Mouse (Mus musculus): ENCODE results near the gene Il23a. TPM values are rescaled to one million over a fixed set of nuclear protein-coding genes. Genes with fewer than 3 reads are reported as not detected.
A peak's percentile ranks its signal among the peaks of the same experiment; 100 is the strongest.

The Il23a gene
- polyA plus RNA-seq, 2 experiments, result 0.28 to 0.31 TPM

- TF ChIP-seq POLR2A (IDR thresholded peaks at IDR 0.05; ENCODE audit: borderline replicate concordance, extremely low read depth, insufficient read depth, insufficient read length), result peak; percentile 78; the same call in 1 of the 2 replicates
- Histone ChIP-seq H3K9me3 (ENCODE audit: control insufficient read depth, low read length) (no peaks in the 10 kb centered on the region), H3K36me3 (ENCODE audit: control insufficient read depth, insufficient read depth, low read length) (peaks cover 59% of the 10 kb centered on the region), H3K4me3 (replicated peaks; ENCODE audit: low read length) (peak within 1 kb of the TSS; percentile 65), H3K4me2 (replicated peaks; ENCODE audit: low read depth, low read length, severe bottlenecking) (peak within 1 kb of the TSS; percentile 85), H3K9ac (ENCODE audit: low read depth, low read length, severe bottlenecking) (peak within 1 kb of the TSS; percentile 89), H3K27ac (replicated peaks; ENCODE audit: low read depth, low read length) (peak within 1 kb of the TSS; percentile 92), H3K27me3 (ENCODE audit: control insufficient read depth, insufficient read depth, low read length) (no peaks in the 10 kb centered on the region), H3K4me1 (ENCODE audit: control insufficient read depth, insufficient read depth, low read length) (peaks cover 12% of the 10 kb centered on the region)
- DNase-seq (ENCODE audit: low spot score) (peak; percentile 95), ATAC-seq (ENCODE audit: low FRiP score, low read depth) (peak; percentile 94)
- under 1% methylated on average over 40 of the region's 40 CpGs for WGBS
Measured at GRCm38 (mm10) chr10:128322141-128323108, 23.9 kb upstream of the Il23a start, which contains the start of gene Cnpy2. Cnpy2 (plus strand) TSS chr10:128322459.

- Histone ChIP-seq H3K36me3 (ENCODE audit: control insufficient read depth, insufficient read depth, low read length) (peaks cover 59% of the 10 kb centered on the region), H3K4me1 (ENCODE audit: control insufficient read depth, insufficient read depth, low read length) (peaks cover 12% of the 10 kb centered on the region)
- no peak for DNase-seq (ENCODE audit: low spot score)
Measured at GRCm38 (mm10) chr10:128321641-128322040, 23.1 kb upstream of the Il23a start.

GRCm38 (mm10) chr10:128315578-128315977 is 17.0 kb upstream of the Il23a start:
- no peak overlapping the region for H3K4me3 ChIP-seq (replicated peaks; ENCODE audit: low read length)
- no peak for TF ChIP-seq POLR2A (IDR thresholded peaks at IDR 0.05; ENCODE audit: borderline replicate concordance, extremely low read depth, insufficient read depth, insufficient read length)

More at GRCm38 (mm10) chr10:128321641-128322040, 23.1 kb upstream of the Il23a start:
- Histone ChIP-seq H3K9me3 (ENCODE audit: control insufficient read depth, low read length) (no peaks in the 10 kb centered on the region), H3K4me2 (replicated peaks; ENCODE audit: low read depth, low read length, severe bottlenecking) (peak overlapping the region; percentile 85), H3K27ac (replicated peaks; ENCODE audit: low read depth, low read length) (peak overlapping the region; percentile 92), H3K4me3 (replicated peaks; ENCODE audit: low read length) (peak overlapping the region; percentile 65), H3K27me3 (ENCODE audit: control insufficient read depth, insufficient read depth, low read length) (no peaks in the 10 kb centered on the region), H3K9ac (ENCODE audit: low read depth, low read length, severe bottlenecking) (peak overlapping the region; percentile 89)
- WGBS, result 55% methylated on average over 12 of the region's 12 CpGs
- no peak for ATAC-seq (ENCODE audit: low FRiP score, low read depth)
- TF ChIP-seq POLR2A (IDR thresholded peaks at IDR 0.05; ENCODE audit: borderline replicate concordance, extremely low read depth, insufficient read depth, insufficient read length), result no peak

DNA sequence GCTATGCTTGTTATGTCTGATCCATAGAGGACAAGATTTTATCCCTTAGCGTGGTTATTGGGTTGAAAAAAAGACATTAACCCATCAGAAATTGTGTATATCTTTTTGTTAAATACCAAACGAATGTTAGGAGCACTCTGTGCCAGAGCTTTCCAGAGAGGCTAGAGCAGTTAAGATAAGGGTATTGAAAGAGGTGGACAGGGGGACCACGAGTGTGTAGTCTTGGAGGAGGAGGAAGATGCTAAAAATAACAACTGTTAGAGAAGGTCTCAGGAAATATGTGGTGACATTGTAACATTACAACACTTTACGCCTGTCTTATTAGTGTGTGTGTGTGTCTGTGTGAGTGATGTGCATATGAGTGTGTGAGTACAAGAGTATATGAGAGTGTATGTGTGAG is 12.3 kb upstream of the Il23a start:
- no peak overlapping the region for H3K9ac ChIP-seq (ENCODE audit: low read depth, low read length, severe bottlenecking)
- ATAC-seq (ENCODE audit: low FRiP score, low read depth) (no peak), DNase-seq (ENCODE audit: low spot score) (no peak)
- peaks cover 64% of the 10 kb centered on the region for H3K36me3 ChIP-seq (ENCODE audit: control insufficient read depth, insufficient read depth, low read length)
- 82% methylated on average over 4 of the region's 4 CpGs for WGBS
- no peak overlapping the region for H3K4me2 ChIP-seq (replicated peaks; ENCODE audit: low read depth, low read length, severe bottlenecking)
- TF ChIP-seq POLR2A (IDR thresholded peaks at IDR 0.05; ENCODE audit: borderline replicate concordance, extremely low read depth, insufficient read depth, insufficient read length), result no peak
- H3K27ac ChIP-seq (replicated peaks; ENCODE audit: low read depth, low read length), result no peak overlapping the region
- H3K27me3 ChIP-seq (ENCODE audit: control insufficient read depth, insufficient read depth, low read length), result no peaks in the 10 kb centered on the region
- H3K9me3 ChIP-seq (ENCODE audit: control insufficient read depth, low read length), result no peaks in the 10 kb centered on the region
- no peak overlapping the region for H3K4me3 ChIP-seq (replicated peaks; ENCODE audit: low read length)
- peaks cover 5% of the 10 kb centered on the region; the same call in 1 of the 2 replicates for H3K4me1 ChIP-seq (ENCODE audit: control insufficient read depth, insufficient read depth, low read length)

More at GRCm38 (mm10) chr10:128315578-128315977, 17.0 kb upstream of the Il23a start:
- Histone ChIP-seq H3K9me3 (ENCODE audit: control insufficient read depth, low read length) (no peaks in the 10 kb centered on the region), H3K36me3 (ENCODE audit: control insufficient read depth, insufficient read depth, low read length) (peaks cover 86% of the 10 kb centered on the region), H3K9ac (ENCODE audit: low read depth, low read length, severe bottlenecking) (no peak overlapping the region), H3K4me2 (replicated peaks; ENCODE audit: low read depth, low read length, severe bottlenecking) (no peak overlapping the region), H3K4me1 (ENCODE audit: control insufficient read depth, insufficient read depth, low read length) (no peaks in the 10 kb centered on the region), H3K27ac (replicated peaks; ENCODE audit: low read depth, low read length) (no peak overlapping the region), H3K27me3 (ENCODE audit: control insufficient read depth, insufficient read depth, low read length) (no peaks in the 10 kb centered on the region)
- ATAC-seq (ENCODE audit: low FRiP score, low read depth), result no peak
- 96% methylated on average over 8 of the region's 8 CpGs for WGBS
- DNase-seq (ENCODE audit: low spot score), result no peak

DNA sequence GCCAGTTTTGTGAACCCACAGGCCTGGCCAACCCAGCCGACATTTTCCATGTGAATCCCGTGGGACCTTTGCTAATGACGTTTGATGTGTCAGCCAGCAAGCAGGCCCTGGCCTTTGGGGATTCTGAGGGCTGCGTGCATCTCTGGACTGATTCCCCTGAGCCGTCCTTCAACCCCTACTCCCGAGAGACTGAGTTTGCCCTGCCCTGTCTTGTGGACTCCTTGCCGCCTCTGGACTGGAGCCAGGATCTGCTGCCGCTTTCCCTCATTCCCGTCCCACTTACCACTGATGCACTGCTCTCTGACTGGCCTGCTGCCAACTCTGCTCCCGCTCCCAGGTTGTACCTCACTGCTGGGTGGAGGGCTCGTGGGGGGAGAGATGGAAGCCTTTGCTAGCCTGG is 11.6 kb upstream of the Il23a start:
- DNase-seq (ENCODE audit: low spot score) (peak; percentile 17), ATAC-seq (ENCODE audit: low FRiP score, low read depth) (no peak)
- no peak overlapping the region for H3K27ac ChIP-seq (replicated peaks; ENCODE audit: low read depth, low read length)
- peaks cover 5% of the 10 kb centered on the region; the same call in 1 of the 2 replicates for H3K4me1 ChIP-seq (ENCODE audit: control insufficient read depth, insufficient read depth, low read length)
- H3K4me2 ChIP-seq (replicated peaks; ENCODE audit: low read depth, low read length, severe bottlenecking), result no peak overlapping the region
- no peak for TF ChIP-seq POLR2A (IDR thresholded peaks at IDR 0.05; ENCODE audit: borderline replicate concordance, extremely low read depth, insufficient read depth, insufficient read length)
- H3K9ac ChIP-seq (ENCODE audit: low read depth, low read length, severe bottlenecking), result no peak overlapping the region
- H3K27me3 ChIP-seq (ENCODE audit: control insufficient read depth, insufficient read depth, low read length), result no peaks in the 10 kb centered on the region
- no peak overlapping the region for H3K4me3 ChIP-seq (replicated peaks; ENCODE audit: low read length)
- 60% methylated on average over 11 of the region's 11 CpGs for WGBS
- peaks cover 58% of the 10 kb centered on the region for H3K36me3 ChIP-seq (ENCODE audit: control insufficient read depth, insufficient read depth, low read length)
- no peaks in the 10 kb centered on the region for H3K9me3 ChIP-seq (ENCODE audit: control insufficient read depth, low read length)

Data from limb, embryonic 14.5 days (tissue).